Mouse (Mus musculus) ES-E14 (cell line): ENCODE measurements around the gene Pid1. TPM values are rescaled to one million over a fixed set of nuclear protein-coding genes. Genes with fewer than 3 reads are reported as not detected.

Source experiments
- DNase-seq: peaks from one replicate; pipeline ENCODE4 v3.0.0-alpha.2; 2013; ENCODE audit warnings: low read depth, low spot score
- H3K27ac ChIP-seq: 2 replicates; pipeline ENCODE4 v1.5.1; 2012; ENCODE audit warnings: low read depth, mild to moderate bottlenecking, low read length, moderate library complexity, mixed read lengths; ENCODE audit not compliant: poor library complexity, insufficient read depth, severe bottlenecking
- H3K36me3 ChIP-seq: 2 replicates; pipeline ENCODE4 v1.6.1; 2012; ENCODE audit warnings: mild to moderate bottlenecking, low read length, moderate library complexity, mixed read lengths; ENCODE audit not compliant: control insufficient read depth, poor library complexity, insufficient read depth, severe bottlenecking
- H3K4me1 ChIP-seq, 2 experiments: fragments of 150-350 bp in 1 of 2; sonication (generic) in 1 of 2; 2 replicates each; pipeline ENCODE4 v1.6.1; 2012; ENCODE audit warnings: low read length in 2 of 2, mild to moderate bottlenecking in 1 of 2, mixed read lengths in 1 of 2; ENCODE audit not compliant: control insufficient read depth in 2 of 2, insufficient read depth in 2 of 2, poor library complexity in 1 of 2
- H3K4me3 ChIP-seq, 2 experiments: fragments of 150-350 bp in 1 of 2; sonication (generic) in 1 of 2; 2 replicates each; pipeline ENCODE4 v1.5.1; 2012; ENCODE audit warnings: low read length in 2 of 2, low read depth in 1 of 2, mild to moderate bottlenecking in 1 of 2, mixed read lengths in 1 of 2; ENCODE audit not compliant: insufficient read depth in 1 of 2, poor library complexity in 1 of 2, severe bottlenecking in 1 of 2
- H3K9ac ChIP-seq: 2 replicates; pipeline ENCODE4 v1.6.1; 2012; ENCODE audit warnings: low read depth, mild to moderate bottlenecking, low read length, mixed read lengths; ENCODE audit not compliant: poor library complexity, insufficient read depth, severe bottlenecking
- H3K9me3 ChIP-seq: fragments of 150-350 bp; sonication (generic); 2 replicates; pipeline ENCODE4 v1.6.1; 2012; ENCODE audit warnings: low read depth, mild to moderate bottlenecking, low read length; ENCODE audit not compliant: control insufficient read depth, insufficient read depth
- CHD2 ChIP-seq: IDR thresholded peaks from 2 replicates; pipeline ENCODE4 v1.6.1; 2014; ENCODE audit warnings: mild to moderate bottlenecking, low read depth, low read length, inconsistent platforms
- HCFC1 ChIP-seq: IDR thresholded peaks from 2 replicates; pipeline ENCODE4 v1.6.1; 2012; ENCODE audit warnings: low read length, inconsistent platforms, borderline replicate concordance; ENCODE audit not compliant: insufficient read depth
- MAFK ChIP-seq: IDR thresholded peaks from 2 replicates; pipeline ENCODE4 v1.6.1; 2014; ENCODE audit warnings: mild to moderate bottlenecking, low read depth, low read length, inconsistent platforms; ENCODE audit not compliant: insufficient read depth
- ZC3H11A ChIP-seq: IDR thresholded peaks from 2 replicates; pipeline ENCODE4 v1.6.1; 2012; ENCODE audit warnings: low read depth, mild to moderate bottlenecking, inconsistent platforms, low read length, borderline replicate concordance
- ZNF384 ChIP-seq: IDR thresholded peaks from 2 replicates; pipeline ENCODE4 v1.6.1; 2012; ENCODE audit warnings: low read depth, low read length, inconsistent platforms
- in situ Hi-C, 2 experiments: fragments of 600-800 bp; cut with MboI; formaldehyde crosslinking; loops; one replicate each; pipeline ENCODE4 v1.15.1; 2025; ENCODE audit warnings: low sequenced_read_pairs in 2 of 2, inconsistent platforms in 1 of 2; ENCODE audit not compliant: unreplicated experiment in 2 of 2
- total RNA-seq: library from RNA; depleted of rRNA; stranded (reverse); fragments of 300-350 nt; gene quantifications from 2 replicates; pipeline ENCODE4 v1.2.3, GENCODE M21; 2012

Gene Pid1
- total RNA-seq, 1 experiment = 13.3 TPM

DNA sequence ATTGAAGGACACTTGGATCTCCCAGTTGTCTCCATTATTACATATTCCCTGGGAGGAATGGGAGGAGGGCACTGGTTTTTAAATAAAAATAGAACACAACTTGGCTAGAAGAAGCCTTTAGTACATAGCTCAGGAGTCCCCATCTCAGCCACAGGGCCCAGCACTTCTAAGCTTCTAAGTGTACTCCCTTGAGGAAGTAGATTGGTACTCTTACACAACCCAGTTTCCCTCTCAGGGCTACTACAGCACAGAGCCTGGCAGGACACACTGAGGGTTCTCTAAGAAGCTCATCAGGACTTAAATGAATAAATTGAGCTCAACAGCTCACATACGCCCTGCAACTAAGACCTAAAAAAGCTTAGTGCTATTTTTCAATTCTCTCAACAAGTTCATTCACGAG is 165.1 kb downstream of the Pid1 start:
- Histone ChIP-seq H3K36me3 (no peaks in the 10 kb centered on the region), H3K27ac (no peak overlapping the region), H3K4me3 (no peak overlapping the region), H3K9me3 (no peaks in the 10 kb centered on the region), H3K4me1 (no peaks in the 10 kb centered on the region; a peak in 1 of 4 replicates), H3K9ac (no peak overlapping the region)
- in situ Hi-C loops = no loop called here
- DNase-seq = no peak
- TF ChIP-seq ZNF384 = no peak
- no peak for TF ChIP-seq HCFC1
- TF ChIP-seq CHD2 = no peak
- no peak for TF ChIP-seq ZC3H11A
- TF ChIP-seq MAFK = no peak

DNA sequence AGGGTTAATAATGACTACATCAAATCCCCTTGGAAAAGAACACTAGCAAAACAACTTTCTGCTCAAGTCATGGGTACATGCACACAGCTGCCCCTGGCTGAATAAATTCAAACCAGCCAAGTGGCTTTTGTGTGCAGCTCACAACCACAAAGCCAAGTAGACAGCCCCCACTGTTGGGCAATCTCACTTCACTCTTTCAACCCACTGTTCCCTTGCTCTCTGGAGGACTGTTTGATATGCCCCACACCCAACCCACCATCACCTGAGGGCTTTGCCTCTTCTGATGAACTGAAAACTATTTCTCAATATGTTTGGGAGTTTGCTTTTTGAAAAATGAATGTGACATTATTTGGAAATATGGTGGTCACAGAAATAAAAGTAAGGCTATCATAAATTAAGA is 171.8 kb downstream of the Pid1 start:
- no peak overlapping the region for H3K27ac ChIP-seq
- H3K36me3 ChIP-seq = no peaks in the 10 kb centered on the region
- in situ Hi-C loops = no loop called here
- H3K4me1 ChIP-seq = no peaks in the 10 kb centered on the region
- TF ChIP-seq HCFC1 (no peak), MAFK (no peak), ZNF384 (no peak), CHD2 (no peak), ZC3H11A (no peak)
- no peak overlapping the region for H3K9ac ChIP-seq
- no peak overlapping the region for H3K4me3 ChIP-seq
- no peak for DNase-seq
- no peaks in the 10 kb centered on the region for H3K9me3 ChIP-seq

DNA sequence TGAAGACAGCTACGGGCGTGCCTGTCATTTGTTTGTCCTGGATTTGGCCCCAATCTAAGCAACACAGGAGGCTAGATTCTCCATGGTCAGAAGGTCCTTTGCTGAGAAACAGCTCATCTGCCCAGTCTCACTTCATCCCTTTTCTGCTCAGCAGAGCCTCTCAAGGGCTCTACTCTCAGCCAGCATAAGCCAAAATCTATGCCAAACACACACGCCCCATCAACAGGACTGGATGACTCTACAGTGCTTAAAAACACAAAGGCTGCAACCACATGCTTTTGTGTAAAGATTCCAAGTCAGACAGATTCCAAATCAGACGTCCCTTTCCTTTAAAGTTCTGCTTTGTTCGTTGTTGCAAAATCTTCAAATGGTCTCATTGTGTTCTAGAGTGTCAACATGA is 174.5 kb downstream of the Pid1 start:
- no peaks in the 10 kb centered on the region for H3K9me3 ChIP-seq
- in situ Hi-C loops = no loop called here
- no peak overlapping the region for H3K9ac ChIP-seq
- no peak for DNase-seq
- no peaks in the 10 kb centered on the region for H3K36me3 ChIP-seq
- no peak overlapping the region for H3K4me3 ChIP-seq
- H3K4me1 ChIP-seq = no peaks in the 10 kb centered on the region
- H3K27ac ChIP-seq = no peak overlapping the region
- no peak for TF ChIP-seq ZC3H11A
- no peak for TF ChIP-seq MAFK
- TF ChIP-seq CHD2 = no peak
- no peak for TF ChIP-seq HCFC1
- TF ChIP-seq ZNF384 = no peak

DNA sequence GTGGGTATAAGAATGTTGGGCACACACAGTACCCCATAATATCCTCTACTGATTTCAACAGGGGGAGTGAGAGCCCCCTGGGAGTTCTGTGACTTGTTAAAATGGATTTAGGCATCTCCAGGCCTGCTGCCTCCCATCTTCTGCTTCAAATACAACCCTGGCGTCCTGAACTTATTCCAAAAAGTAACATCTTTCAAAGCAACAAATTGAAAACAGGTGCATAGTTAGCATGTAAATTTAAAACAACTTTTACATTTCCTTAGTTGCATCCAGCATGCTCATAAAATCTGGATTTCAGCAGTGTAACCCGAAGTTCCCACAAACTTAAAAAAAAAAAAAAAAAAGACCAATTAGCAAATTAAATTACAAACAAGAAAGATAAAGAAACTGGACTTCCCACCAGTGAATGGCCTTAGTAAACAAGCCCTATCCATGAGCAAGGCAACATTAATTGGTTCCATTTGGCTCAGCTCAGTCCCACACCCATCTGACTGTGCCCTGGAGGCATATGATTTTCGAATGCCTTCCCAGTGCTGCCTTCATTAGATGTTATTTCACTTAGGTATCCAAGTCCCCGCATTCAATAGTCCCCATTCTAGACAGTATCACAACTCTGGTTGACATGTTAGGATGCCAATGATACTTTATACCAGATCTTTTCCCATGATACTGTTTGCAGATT is 177.1 kb downstream of the Pid1 start:
- Histone ChIP-seq H3K36me3 (no peaks in the 10 kb centered on the region), H3K9ac (no peak overlapping the region), H3K27ac (no peak overlapping the region), H3K9me3 (no peaks in the 10 kb centered on the region), H3K4me1 (no peaks in the 10 kb centered on the region), H3K4me3 (no peak overlapping the region)
- DNase-seq = no peak
- TF ChIP-seq ZNF384 = no peak
- TF ChIP-seq MAFK = no peak
- no peak for TF ChIP-seq HCFC1
- TF ChIP-seq CHD2 = no peak
- no peak for TF ChIP-seq ZC3H11A
- in situ Hi-C loops = no loop called here

DNA sequence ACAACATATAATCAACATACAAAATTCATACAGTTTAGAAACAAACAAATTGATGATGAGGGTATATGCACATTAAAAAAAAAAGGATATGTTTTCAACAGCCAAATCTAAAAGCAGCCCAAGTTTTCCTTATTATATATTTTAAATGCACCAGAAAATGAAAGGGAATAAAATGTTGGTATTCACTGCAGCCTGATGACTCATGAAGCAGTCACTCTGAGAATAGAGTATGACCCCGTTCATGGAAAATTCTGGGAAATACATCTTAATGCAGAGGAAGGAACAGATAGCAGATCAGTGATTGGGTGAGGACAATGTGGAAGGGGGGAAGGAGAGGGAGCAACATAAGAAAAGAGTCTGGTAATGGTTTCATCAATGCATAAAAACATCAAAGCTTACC is 186.3 kb downstream of the Pid1 start:
- Histone ChIP-seq H3K4me3 (no peak overlapping the region), H3K36me3 (no peaks in the 10 kb centered on the region), H3K9ac (no peak overlapping the region), H3K27ac (no peak overlapping the region), H3K4me1 (no peaks in the 10 kb centered on the region), H3K9me3 (no peaks in the 10 kb centered on the region)
- DNase-seq = no peak
- TF ChIP-seq MAFK (no peak), HCFC1 (no peak), ZC3H11A (no peak), ZNF384 (no peak), CHD2 (no peak)
- in situ Hi-C loops = no loop called here
